Mouse (Mus musculus): ENCODE measurements around the gene Cactin.

DNA sequence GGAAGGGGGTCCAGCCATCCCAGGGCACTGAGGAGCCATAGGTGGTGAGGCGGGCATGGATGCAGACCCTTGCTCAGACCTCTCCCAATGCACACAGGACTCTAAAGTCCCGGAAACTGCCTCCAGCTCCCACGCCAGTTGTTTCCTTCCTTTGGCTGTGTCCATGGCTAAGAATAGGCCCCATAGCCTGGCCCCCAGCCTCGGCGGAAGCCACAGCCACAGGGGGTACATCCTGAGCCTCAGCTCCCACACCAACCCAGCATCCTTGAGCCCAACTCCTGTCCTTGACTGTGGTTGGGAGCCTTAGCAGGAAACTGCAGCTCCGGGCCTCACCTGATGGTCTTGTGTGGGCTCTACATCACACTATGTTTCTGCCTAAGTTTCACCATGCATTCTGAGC lies 6.0 kb downstream of the Cactin start:
- TF ChIP-seq TAL1 (IDR thresholded peaks at IDR 0.05; ENCODE audit: low read length) (no peak), GATA1 (IDR thresholded peaks at IDR 0.05; ENCODE audit: low read length) (no peak)
